Mouse (Mus musculus): ENCODE measurements around the gene Pgd. TPM values are rescaled to one million over a fixed set of nuclear protein-coding genes. Genes with fewer than 3 reads are reported as not detected.

Gene Pgd
- total RNA-seq, 2 experiments from 2014 or later: 33.1 to 33.5 TPM

Other genes starting within 250 kb of the Pgd start
- gene Pex14, start 66.9 kb downstream of the Pgd start, total RNA-seq (2021): 10 to 100 TPM; 45.5 to 47.0 TPM
- 10 to 100 TPM; 54.9 to 58.6 TPM for gene Dffa, start 62.6 kb downstream of the Pgd start, total RNA-seq (2021)
- gene Cort, start 40.0 kb downstream of the Pgd start, total RNA-seq (2021): 10 to 100 TPM; 13.7 to 14.1 TPM
- gene Cenps, start 29.1 kb downstream of the Pgd start, total RNA-seq (2021): 10 to 100 TPM; 23.3 to 24.3 TPM
- gene Kif1b, start 140.9 kb upstream of the Pgd start, total RNA-seq (2021): 100 to 1,000 TPM; 432 to 448 TPM

Data from left cerebral cortex, postnatal 25 days (tissue).